Mouse (Mus musculus): Measurements from ENCODE around the gene Nav2. TPM values are rescaled to one million over a fixed set of nuclear protein-coding genes. Genes with fewer than 3 reads are reported as not detected.

Gene Nav2
- total and polyA plus RNA-seq, 3 experiments: under 0.01 TPM; not detected in 2

DNA sequence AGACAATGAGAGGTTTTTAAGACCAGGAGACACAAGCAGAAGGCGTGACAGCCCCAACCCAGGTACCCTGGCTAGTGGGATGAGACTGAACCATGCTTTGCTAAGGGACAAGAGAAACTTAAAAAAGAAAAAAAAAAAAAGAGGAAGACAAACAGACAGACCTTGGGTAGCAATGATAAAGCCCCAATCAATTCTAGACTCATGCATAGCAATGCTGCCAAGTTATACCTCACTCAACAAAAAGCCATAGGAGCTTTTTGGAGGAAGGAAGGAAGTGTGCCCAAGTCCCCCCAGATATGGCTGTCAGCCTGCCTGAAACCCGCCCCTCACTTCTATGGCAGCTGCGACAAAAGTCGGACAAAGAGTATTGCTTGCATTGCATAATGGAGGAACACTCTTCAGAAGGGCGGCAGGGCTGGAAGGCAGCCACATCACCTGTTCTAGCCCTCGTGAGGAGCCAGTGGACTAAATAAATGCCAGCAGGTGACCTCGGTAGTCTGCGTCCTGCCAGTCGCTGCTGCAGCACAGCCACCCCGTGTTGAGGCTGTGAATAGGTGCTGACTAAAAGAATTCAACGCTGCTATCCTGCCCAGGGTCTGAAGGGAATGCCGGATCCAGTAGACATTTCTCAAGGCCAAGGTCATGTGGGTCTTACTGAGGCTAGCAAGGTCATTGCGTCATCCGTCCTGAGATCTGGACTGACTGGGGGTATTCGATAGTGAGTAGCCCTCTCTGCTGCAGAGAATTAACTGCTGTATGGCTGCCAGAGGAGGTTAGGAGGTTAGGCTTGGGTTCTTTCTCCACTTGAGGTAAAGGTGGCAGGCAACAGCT, 696.7 kb downstream of the Nav2 start:
- Histone ChIP-seq H3K9ac (ENCODE audit: insufficient read depth, low read depth) (no peak overlapping the region), H3K4me2 (ENCODE audit: insufficient read depth, low read depth, poor library complexity, severe bottlenecking) (no peak overlapping the region), H3K4me3 (replicated peaks in 1 of 3; ENCODE audit: low read depth in 2 of 3, low read length in 2 of 3, poor library complexity in 1 of 3) (no peak overlapping the region), H3K9me3 (replicated peaks; ENCODE audit: low read length) (no peaks in the 10 kb centered on the region), H3K36me3 (replicated peaks in 1 of 2; ENCODE audit: control insufficient read depth in 1 of 2, insufficient read depth in 1 of 2, low read length in 1 of 2) (no peaks in the 10 kb centered on the region), H3K27ac (ENCODE audit: insufficient read depth, low read depth) (no peak overlapping the region), H3K4me1 (ENCODE audit: control insufficient read depth in 1 of 2, insufficient read depth in 2 of 2) (peaks cover 0 to 25% of the 10 kb centered on the region in 2 experiments; a peak in 2 of 4 replicates), H3K79me2 (replicated peaks; ENCODE audit: control insufficient read depth, extremely low read depth, insufficient read depth, poor library complexity, severe bottlenecking) (no peaks in the 10 kb centered on the region), H3K27me3 (replicated peaks) (peaks cover 3% of the 10 kb centered on the region)
- DNase-seq (ENCODE audit: extremely low read depth): no peak
- no peak for TF ChIP-seq MAZ (IDR thresholded peaks at IDR 0.05; ENCODE audit: low read depth, low read length)
- in situ Hi-C loops (cut with MboI; ENCODE audit: low pct_ligation_motif_present, low pct_unique_long_range_greater_than_20kb, low sequenced_read_pairs) (loop anchor here (10.0 to 25.0 kb wide), 2 partner anchors 130 to 307 kb away; partner anchors contain the start of gene Slc6a5), dilution Hi-C loops (cut with MboI; ENCODE audit: extremely low pct_ligation_motif_present, extremely low pct_unique_long_range_greater_than_20kb, low sequenced_read_pairs) (no loop called here)

GRCm38 (mm10) chr7:49616258-49616735, 707.8 kb downstream of the Nav2 start:
- TF ChIP-seq MAFK (IDR thresholded peaks at IDR 0.05; ENCODE audit: insufficient replicate concordance, low read length) (no peak), TBP (conservative IDR thresholded peaks at IDR 0.05; ENCODE audit: low read depth, low read length) (no peak), NELFE (IDR thresholded peaks at IDR 0.05; ENCODE audit: low read depth, low read length) (0 out of 2 replicates have a peak, but pooled peaks have one; percentile 25), CHD2 (IDR thresholded peaks at IDR 0.05; ENCODE audit: low read length) (no peak), ZC3H11A (IDR thresholded peaks at IDR 0.05; ENCODE audit: low read depth, low read length) (peak; percentile 69), USF1 (IDR thresholded peaks at IDR 0.05; ENCODE audit: low read depth, low read length) (no peak), MYC (IDR thresholded peaks at IDR 0.05; ENCODE audit: low read depth, low read length) (no peak), ZMIZ1 (IDR thresholded peaks at IDR 0.05; ENCODE audit: low read depth, low read length) (no peak), POLR2A (IDR thresholded peaks at IDR 0.05; ENCODE audit: low read depth, low read length) (no peak), CHD1 (IDR thresholded peaks at IDR 0.05; ENCODE audit: low read depth, low read length) (no peak), BHLHE40 (IDR thresholded peaks at IDR 0.05; ENCODE audit: low read depth, low read length) (no peak), ZKSCAN1 (IDR thresholded peaks at IDR 0.05; ENCODE audit: borderline replicate concordance, low read depth, low read length) (no peak), JUN (IDR thresholded peaks at IDR 0.05; ENCODE audit: insufficient read depth, low read depth, low read length) (no peak), IRF4 (IDR thresholded peaks at IDR 0.05; ENCODE audit: low read depth, low read length) (no peak), KAT2A (IDR thresholded peaks at IDR 0.05; ENCODE audit: insufficient replicate concordance, low read length) (no peak), JUND (conservative IDR thresholded peaks at IDR 0.05; ENCODE audit: low read depth, low read length) (no peak), HCFC1 (IDR thresholded peaks at IDR 0.05; ENCODE audit: low read depth, low read length) (no peak), CTCF (conservative IDR thresholded peaks at IDR 0.05 in 1 of 2, IDR thresholded peaks at IDR 0.05 in 1 of 2; ENCODE audit: low read depth in 2 of 2, low read length in 2 of 2) (peak; percentile 66 to 93), SMC3 (IDR thresholded peaks at IDR 0.05; ENCODE audit: low read depth, low read length) (peak; percentile 87), NRF1 (IDR thresholded peaks at IDR 0.05; ENCODE audit: low read depth, low read length) (no peak), E2F4 (IDR thresholded peaks at IDR 0.05; ENCODE audit: insufficient replicate concordance, low read depth, low read length) (no peak), GABPA (IDR thresholded peaks at IDR 0.05; ENCODE audit: insufficient replicate concordance, low read depth, low read length) (no peak), SIN3A (IDR thresholded peaks at IDR 0.05; ENCODE audit: low read length) (no peak), MAZ (IDR thresholded peaks at IDR 0.05; ENCODE audit: low read depth, low read length) (peak; percentile 49; the same call in 1 of the 2 replicates), MAX (IDR thresholded peaks at IDR 0.05; ENCODE audit: low read length) (no peak), UBTF (IDR thresholded peaks at IDR 0.05; ENCODE audit: low read depth, low read length) (no peak), RAD21 (IDR thresholded peaks at IDR 0.05; ENCODE audit: low read depth, low read length) (peak; percentile 87), POLR2AphosphoS2 (IDR thresholded peaks at IDR 0.05; ENCODE audit: low read depth, low read length) (no peak), EP300 (IDR thresholded peaks at IDR 0.05; ENCODE audit: low read length) (no peak), USF2 (conservative IDR thresholded peaks at IDR 0.05; ENCODE audit: low read depth, low read length) (no peak)
- Histone ChIP-seq H3K9me3 (replicated peaks; ENCODE audit: low read length) (no peaks in the 10 kb centered on the region), H3K4me1 (ENCODE audit: control insufficient read depth in 1 of 2, insufficient read depth in 2 of 2) (no peaks in the 10 kb centered on the region), H3K4me2 (ENCODE audit: insufficient read depth, low read depth, poor library complexity, severe bottlenecking) (peak overlapping the region; percentile 76), H3K4me3 (replicated peaks in 1 of 3; ENCODE audit: low read depth in 2 of 3, low read length in 2 of 3, poor library complexity in 1 of 3) (no peak overlapping the region), H3K9ac (ENCODE audit: insufficient read depth, low read depth) (no peak overlapping the region), H3K36me3 (replicated peaks in 1 of 2; ENCODE audit: control insufficient read depth in 1 of 2, insufficient read depth in 1 of 2, low read length in 1 of 2) (no peaks in the 10 kb centered on the region), H3K79me2 (replicated peaks; ENCODE audit: control insufficient read depth, extremely low read depth, insufficient read depth, poor library complexity, severe bottlenecking) (no peaks in the 10 kb centered on the region), H3K27ac (ENCODE audit: insufficient read depth, low read depth) (no peak overlapping the region), H3K27me3 (replicated peaks) (peaks cover 10% of the 10 kb centered on the region)
- DNase-seq (ENCODE audit: extremely low read depth): peak; percentile 76
- dilution Hi-C loops (cut with MboI; ENCODE audit: extremely low pct_ligation_motif_present, extremely low pct_unique_long_range_greater_than_20kb, low sequenced_read_pairs): no loop called here
- in situ Hi-C loops (cut with MboI; ENCODE audit: low pct_ligation_motif_present, low pct_unique_long_range_greater_than_20kb, low sequenced_read_pairs): loop anchor here (5.0 to 25.0 kb wide), 2 partner anchors 141 to 296 kb away; partner anchors contain the start of genes Htatip2 and Slc6a5
